Mouse (Mus musculus) embryo, embryonic 11.5 days (tissue): ENCODE data around the gene Hs3st3b1.

ENCODE experiments used
- DNase-seq: peaks from one replicate; pipeline ENCODE4 v3.0.0-alpha.2; 2012; ENCODE audit warnings: low read depth, low spot score

The Hs3st3b1 gene

DNA sequence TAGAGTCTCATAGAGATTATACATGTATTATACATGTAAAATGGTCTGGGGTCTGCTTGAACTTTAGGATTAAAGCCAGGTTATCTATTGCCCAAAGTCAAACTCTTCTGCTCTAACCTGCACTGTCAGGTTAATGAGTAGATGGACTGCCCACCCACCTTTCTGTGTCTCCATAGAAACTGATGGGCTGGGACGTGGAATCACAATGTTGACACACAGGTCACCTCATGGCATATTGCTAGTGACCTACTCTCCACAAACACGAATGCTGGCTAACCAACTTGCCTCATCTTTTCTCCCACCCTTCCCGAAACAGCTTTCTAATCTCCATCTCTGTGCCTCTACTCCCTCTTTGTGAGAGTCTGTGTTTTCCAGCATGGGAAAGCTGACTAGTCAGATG is 38.7 kb downstream of the Hs3st3b1 start:
- DNase-seq = no peak

DNA sequence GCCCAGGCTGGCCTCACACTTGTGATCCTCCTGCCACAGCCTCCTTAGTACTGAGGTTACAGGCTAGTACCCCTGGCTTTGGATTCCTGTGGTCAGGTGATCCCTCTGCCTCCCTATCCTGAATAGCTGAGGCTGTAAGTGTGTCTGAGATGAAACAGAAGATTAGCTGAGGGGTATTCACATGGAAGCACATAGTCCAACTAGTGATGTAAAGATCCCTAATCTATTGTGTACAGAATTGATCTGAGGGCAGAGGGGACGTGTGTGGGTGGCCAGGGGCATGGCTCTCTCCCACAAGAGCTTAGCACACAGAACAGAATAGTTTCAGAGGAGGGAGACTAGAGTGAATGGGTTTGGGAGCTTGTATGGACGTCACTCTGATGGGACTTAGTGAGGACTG is 41.8 kb downstream of the Hs3st3b1 start:
- DNase-seq = no peak

DNA sequence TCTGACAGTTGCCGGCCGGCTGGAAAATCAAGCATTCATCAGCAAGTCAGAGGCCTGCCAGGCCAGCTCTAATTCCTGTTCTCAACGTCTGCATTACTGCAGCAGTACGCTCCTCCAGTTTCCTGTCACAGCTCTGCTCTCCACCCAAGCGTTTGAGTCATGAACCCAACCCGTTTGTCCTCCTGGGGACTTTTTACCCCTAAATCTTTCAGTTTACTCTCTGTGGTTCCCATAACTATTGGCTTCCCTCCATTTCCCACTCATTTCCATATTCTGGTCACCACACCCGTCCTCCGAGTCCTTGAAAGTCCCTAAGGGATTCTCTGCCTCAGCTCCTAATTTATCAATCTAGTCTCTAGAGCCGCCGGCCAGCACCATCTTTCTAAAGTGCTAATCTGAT is 42.8 kb downstream of the Hs3st3b1 start:
- DNase-seq = no peak

DNA sequence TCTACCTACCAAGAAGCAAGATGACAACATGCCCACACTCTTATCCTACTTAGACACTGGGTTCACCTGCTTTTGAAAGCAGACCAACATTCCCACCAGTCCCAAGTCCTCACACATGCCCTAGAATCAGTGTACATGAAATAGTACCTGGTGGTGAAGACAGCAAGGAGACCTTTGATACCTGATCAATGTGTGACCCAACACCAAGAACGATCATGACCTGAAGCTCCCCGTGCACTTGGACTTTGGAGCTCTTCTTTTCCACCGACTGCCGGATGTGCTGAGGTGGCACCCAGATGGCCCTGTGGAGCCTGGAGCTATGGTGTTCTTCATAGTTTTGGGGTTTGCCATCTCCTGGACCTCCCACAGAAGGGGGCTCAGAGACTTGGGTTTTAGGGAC is 43.5 kb downstream of the Hs3st3b1 start:
- DNase-seq = no peak

DNA sequence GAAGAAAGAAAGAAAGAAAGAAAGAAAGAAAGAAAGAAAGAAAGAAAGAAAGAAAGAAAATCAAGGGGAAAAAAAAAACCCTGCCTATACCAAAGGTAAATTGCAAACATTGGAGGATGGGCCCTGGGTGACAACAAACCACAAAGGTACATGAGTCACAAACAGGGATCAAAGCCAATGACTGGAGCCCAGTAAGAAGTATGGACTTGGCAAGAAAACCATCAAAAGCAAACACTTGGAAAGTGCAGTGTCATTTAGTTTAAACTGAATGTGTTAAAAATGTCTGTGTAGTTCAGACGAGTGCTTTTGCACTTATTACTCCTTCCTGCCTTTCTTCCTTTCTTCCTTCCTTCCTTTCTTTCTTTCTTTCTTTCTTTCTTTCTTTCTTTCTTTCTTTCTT is 59.3 kb downstream of the Hs3st3b1 start:
- DNase-seq = no peak

DNA sequence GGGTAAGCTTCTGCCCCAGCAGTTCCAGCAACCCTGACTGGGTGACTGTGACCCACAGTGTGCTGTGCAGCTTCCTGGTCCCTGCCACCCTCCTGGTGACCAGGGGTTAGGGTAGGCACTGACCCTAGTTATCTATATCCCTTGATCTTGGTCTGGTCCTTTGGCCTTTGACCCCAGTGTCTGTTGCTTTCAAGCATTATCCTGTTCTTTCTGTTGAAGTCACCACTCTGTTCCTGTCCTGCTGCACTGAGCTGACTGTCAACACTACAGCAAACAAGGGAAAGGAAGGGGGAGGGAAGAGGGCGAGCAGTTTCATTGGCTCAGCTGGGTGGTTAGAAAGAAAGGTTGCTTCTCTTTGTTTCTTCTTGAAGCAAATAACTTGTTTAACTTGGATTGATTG is 60.1 kb downstream of the Hs3st3b1 start:
- no peak for DNase-seq

DNA sequence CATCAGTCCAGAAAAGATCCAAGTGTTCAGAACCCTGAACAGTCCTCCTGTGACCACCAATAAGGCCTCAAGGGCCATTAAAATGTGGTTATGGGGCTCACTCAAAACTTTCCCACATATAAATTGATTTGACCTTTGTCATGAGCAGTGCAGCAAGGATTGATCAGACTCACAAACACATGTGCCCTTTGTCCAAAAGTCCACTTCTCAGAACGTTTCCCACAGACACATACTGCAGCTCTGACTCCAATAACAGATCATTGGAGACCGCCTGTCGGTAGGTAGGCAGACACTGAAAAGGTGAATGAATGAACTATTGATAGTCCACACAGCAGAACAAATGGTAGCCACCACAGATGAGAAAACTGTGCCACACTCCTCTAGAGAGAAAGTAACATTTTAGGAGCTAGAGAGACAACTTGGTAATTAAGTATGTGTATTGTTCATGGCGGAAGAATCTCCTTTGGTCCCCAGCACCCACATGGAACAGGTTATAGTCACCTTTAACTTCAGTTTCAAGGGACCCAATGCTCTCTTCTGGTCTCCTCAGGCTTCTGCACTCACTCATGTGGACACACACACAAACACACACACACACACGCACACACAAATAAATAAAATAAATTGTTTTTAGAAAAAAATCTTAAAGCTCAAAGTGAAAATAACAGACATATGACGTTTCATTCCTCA is 70.9 kb downstream of the Hs3st3b1 start:
- DNase-seq = no peak

DNA sequence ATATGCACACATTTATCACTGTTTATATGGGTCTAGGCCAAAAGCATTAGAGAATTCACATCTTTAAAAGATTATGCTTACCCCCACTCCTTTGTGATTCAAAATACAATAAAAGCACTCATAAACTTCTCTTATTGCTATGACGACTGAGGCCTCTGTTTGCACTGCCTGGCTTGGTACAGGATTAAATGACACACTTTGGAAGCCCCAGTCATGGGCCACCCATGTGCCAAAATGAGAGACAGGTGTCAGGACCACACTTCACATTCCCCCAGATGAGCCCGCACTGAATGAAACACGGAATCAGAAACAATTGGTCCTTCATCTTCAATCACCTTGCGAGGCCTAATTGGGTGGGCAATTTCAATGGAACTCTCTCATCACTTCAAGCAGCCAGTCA is 71.8 kb downstream of the Hs3st3b1 start:
- DNase-seq = no peak

DNA sequence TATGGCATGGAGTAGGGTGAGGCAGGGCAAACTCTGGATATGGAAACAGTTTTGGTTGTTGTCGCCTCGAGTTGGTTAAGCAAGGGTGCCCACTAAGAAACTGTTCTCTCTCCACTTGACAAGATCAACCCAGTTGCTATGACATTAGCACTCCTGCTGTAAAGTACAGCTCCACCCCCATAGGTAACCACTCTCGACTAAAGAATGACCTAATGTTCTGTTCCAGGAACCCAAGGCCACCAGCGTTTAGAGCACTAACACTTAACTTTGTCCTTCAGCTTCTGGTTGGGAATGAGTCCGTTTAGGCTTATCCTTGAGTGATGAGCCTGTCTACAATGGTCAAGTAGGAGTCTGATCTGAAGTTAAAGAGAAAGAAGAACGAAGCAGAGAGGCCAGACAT is 76.7 kb downstream of the Hs3st3b1 start:
- DNase-seq = no peak

DNA sequence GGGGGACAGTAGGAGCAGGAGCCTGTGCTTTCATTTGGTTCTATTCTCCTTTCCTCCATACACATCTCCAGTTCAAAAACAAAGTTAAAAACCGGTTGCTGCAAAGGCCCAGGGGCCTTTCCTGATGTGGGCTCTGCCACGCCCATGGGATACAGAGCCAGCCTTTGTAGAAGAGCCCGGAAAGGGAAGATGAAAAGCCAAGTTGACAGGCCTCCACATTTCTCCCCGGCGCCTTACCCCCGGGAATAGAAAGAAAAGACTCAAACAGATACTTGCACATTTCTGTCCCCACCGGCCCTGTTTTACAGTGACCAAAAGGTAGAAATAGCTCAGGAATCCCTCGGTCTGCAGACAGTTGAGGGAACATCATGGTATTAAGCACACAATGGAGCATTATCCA is 77.4 kb downstream of the Hs3st3b1 start:
- no peak for DNase-seq

DNA sequence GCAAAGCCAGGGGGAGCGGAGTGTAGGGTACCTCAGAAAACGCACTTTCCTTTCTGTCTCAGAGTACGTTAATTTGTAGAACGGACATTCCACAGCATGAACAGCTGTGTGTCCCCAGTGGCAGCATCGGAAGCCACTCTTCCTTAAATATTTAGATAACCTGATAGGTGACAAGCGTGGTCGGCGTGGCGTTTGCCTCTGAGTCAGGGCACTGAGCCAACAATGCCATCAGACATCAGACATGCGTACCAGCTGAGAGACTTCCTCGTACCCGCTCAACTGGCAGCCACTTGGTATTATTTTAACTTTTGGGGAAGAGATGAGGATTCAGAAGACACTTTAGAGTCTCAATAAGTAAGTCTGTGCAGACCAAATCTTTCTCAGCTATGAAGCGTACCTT is 84.6 kb downstream of the Hs3st3b1 start:
- no peak for DNase-seq
